Mouse (Mus musculus) 416B (cell line): ENCODE results near the gene Chst15.

Source experiments
- DNase-seq: peaks from one replicate; pipeline ENCODE4 v3.0.0; 2011; ENCODE audit warnings: low read depth

Gene Chst15

GRCm38 (mm10) chr7:132261885-132262284 is 55.1 kb downstream of the Chst15 start:
- DNase-seq: no peak

DNA sequence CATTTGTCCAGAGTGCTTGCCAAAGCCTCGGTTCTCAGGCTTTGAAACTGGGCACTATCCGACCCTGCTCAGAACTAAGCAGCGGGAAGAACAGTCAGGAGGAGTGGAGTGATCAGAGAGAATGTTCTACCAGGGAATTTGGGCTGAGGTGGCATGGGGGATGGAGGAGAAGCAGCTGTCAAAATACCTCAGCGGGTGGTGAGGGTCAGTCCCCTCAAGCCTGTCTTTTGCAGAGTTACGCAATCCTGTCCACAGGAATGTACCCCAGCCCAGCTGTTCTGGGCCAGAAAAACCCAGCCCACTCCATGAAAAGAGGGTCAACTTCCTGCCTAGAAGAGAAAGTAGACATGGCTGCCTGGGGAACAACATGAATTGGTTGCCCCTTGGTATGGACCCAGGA is 56.4 kb downstream of the Chst15 start:
- no peak for DNase-seq

GRCm38 (mm10) chr7:132258817-132259216 is 58.2 kb downstream of the Chst15 start:
- no peak for DNase-seq

- no peak for DNase-seq
Measured at GRCm38 (mm10) chr7:132258216-132258615, 58.8 kb downstream of the Chst15 start.

DNA sequence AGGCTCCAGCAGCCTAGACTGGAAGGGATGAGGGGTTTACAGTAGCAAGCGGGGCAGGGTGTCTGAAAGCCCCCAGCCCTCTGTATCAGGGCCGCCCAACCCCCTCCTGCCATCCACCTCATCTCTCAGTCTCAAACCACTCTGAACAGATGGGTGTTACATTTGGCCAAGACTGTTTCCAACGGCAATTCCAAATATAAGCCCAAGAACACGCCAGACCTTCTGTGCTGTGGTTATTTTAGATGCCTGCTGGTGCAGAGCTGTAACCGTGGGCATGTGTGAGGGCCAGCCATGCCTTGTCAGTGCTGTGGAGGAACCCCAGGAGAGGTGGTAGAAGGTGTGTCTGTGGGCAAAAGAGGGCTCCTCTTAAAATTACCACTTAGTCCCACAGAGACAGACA is 63.5 kb downstream of the Chst15 start:
- DNase-seq: no peak

- no peak for DNase-seq
Measured at GRCm38 (mm10) chr7:132253078-132253477, 64.0 kb downstream of the Chst15 start.

GRCm38 (mm10) chr7:132249563-132250119 is 67.4 kb downstream of the Chst15 start:
- no peak for DNase-seq

GRCm38 (mm10) chr7:132247567-132247966 is 69.5 kb downstream of the Chst15 start:
- no peak for DNase-seq

DNA sequence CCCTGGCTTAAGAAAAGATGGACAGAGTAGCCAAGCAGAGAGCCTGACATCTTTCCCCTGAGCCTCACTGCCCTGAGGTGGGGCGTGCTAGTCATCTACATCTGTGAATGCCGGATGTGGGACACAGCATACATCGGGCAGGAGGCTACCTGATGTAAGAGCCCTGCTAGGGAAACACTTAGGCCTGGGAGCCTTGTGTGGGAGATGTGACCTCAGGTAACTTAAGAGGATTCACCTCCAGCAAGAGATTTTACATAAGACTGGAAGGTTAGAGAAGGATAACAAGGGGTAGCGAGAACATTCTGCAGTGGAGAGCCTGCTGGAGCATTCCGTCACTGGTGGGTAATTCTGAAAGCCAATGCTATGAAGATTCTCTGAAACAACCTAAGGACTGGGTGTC is 69.9 kb downstream of the Chst15 start:
- no peak for DNase-seq

DNA sequence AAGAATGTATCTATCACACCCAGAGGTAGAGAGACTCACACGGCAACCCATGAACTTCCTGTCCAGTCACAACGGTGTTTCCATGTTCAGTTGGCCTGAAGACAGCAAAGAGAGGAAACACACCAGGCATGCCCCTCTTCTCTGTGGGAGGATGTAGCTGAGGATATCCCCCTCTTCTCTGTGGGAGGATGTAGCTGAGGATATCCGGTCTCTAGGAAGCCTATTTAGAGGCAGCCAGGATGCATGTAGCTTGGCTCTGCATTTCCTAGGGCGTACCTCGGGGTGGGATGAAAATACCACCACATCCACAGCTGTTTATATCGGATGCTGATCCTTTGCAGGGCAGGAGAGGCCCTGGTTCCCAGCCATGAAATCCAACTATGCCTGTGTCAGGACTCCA is 71.3 kb downstream of the Chst15 start:
- DNase-seq: no peak

DNA sequence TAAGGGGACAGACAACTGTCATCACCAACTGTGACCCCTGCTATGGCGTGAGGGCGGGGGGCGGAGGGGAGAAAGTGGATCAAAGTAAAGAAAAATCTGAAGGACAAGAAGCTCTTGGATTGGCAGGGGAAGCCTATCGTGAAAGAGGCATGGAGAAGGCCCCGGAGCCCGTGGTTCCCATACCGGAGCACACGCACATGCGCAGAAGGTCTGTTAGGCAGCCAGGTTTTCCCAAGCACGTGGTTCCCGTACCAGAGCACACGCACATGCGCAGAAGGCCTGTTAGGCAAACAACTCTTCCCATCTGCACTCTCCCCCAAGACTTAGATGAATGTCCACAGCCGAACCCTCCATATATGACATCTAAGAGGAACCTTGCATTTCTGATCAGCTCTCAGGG is 72.4 kb downstream of the Chst15 start:
- DNase-seq: no peak

DNA sequence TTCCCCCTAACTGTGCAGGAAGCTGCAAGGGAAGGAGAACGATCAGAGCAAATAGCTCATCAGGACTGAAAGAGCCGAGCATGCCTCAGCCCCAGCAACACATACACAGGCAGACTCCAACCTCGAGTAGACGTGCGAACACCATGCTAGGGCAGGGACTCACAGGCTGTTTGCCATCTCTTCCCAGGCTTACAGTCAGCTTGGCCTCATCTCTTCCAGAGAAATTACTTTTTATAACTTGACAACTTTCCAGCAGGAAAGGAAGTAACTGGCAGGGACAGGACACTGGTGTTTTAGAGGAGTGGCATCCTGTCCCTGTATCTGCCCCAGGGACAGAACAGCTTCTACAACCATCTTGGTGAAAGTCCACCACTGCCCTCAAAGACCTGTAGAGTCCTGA is 73.8 kb downstream of the Chst15 start:
- no peak for DNase-seq

GRCm38 (mm10) chr7:132242617-132243141 is 74.3 kb downstream of the Chst15 start:
- DNase-seq: peak; percentile 52

DNA sequence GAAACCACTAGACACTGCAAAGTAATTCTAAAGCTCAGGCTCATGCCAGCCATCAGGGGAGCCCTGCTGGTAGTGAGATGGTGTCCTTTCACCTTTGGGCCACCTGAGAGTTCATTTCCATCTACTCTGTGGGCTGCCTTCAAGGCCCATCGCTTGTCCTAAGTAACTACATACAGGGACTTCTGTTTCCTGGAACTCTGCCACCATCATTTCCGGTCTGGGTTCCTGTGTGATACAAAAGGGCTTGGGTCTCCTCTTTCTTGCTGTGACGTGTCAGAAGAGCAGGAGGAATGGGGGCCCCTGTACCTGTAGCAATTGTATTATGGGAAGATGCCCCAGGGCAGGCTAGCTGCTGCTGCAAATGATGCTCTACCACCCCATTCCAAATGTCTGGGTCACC is 78.1 kb downstream of the Chst15 start:
- no peak for DNase-seq

GRCm38 (mm10) chr7:132237191-132237590 is 79.8 kb downstream of the Chst15 start:
- no peak for DNase-seq

- no peak for DNase-seq
Measured at GRCm38 (mm10) chr7:132236789-132237188, 80.2 kb downstream of the Chst15 start.

DNA sequence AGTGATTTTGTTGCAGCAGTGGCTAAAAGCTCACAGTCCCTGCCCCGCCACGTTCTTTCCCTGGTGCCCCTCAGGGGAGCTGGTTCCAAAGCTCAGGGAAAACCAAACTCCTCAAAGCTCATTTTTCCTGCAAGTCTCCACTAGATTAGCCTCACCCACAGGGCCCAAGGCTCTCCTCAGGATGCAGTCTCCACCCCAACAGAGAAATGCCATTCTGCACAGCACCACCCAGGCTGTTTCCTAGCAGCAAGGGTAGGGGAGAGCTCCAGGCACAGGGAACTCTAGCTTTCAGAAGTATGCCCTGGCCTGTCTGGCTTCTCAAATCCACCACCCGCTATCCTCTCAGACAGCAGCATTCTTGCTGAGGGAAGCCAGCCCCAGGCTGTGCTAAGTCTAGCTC is 82.8 kb downstream of the Chst15 start:
- DNase-seq: no peak

GRCm38 (mm10) chr7:132233732-132234131 is 83.3 kb downstream of the Chst15 start:
- no peak for DNase-seq

GRCm38 (mm10) chr7:132232937-132233336 is 84.1 kb downstream of the Chst15 start:
- DNase-seq: no peak

DNA sequence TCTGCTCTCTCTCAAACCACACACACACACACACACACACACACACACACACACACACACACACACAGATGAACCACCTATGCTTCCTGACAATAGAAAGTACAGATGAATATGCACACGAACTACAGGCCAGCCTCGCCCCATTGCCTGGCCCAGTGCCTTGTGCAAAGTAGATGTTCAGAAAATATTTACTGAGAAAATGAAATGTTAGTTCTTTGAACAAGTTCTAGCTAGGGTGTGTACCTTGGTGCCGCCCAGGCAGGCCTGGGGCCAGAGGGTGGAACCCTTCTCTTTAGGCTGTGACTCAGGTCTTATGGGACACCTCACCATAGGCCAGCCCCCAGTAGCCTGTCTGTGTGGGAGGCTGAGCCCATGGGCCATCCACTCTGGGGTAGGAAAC is 85.6 kb downstream of the Chst15 start:
- no peak for DNase-seq

GRCm38 (mm10) chr7:132230961-132231360 is 86.1 kb downstream of the Chst15 start:
- no peak for DNase-seq

DNA sequence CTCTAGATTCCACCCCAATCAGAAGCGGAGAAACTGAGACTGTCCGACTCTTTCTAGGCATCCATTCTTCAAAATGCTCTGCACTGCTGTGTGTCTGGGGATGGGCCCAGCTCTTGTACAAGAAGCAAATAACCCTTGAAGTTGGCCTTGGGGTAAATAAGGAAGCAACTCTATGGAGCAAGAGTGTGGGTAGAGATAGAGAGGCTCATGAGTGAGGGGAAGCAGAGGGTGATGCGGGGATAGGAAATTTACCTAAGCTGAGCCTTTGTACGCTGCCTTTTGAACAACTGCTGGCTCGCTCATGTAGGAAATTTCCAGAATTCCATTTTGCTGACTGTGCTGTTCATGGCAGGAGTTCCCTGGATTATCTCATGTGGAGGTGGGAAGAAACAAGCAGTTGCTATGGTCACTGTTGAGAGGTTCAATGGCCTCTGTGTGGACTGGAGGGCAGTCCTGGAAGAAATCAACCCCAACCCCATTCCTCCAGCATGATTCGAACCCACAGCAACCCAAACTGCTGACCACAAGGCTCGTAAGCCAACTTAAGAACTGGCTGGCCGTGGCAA is 89.9 kb downstream of the Chst15 start:
- no peak for DNase-seq

DNA sequence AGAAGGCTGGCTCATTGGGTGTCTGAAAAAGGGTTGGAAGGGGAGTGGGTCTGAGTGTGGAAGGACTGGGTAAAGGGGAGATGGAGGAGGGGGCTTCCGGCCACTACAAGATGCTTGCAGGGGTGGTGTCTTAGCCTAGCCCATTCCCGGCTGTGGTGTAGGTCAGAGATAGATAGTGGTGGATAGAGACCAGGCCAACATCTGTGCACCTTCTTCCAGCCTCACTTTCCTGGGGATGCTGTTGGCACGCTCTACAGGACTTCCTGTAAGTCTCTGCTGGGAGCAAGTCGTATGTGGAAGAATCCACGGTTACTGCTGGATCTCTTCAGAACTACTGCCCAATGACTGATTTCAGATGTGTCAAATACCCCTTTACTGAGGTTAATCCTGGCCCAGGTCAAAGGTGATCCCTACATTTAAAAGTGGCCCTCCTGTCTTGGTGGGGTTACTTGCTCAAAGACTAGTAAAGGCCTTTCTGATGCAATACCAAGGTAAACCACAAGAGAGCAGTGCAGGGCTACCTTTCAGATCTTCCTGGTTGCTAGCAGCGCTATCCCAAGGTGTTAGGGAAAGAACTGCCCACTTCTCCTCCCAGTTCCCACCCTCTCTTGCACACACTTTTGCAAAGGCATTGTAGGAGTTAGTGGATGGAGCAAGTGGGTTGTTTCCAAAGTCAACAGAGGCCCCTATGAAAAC is 90.5 kb downstream of the Chst15 start:
- DNase-seq: peak; percentile 74
